Mouse (Mus musculus) intestine, embryonic 14.5 days (tissue): ENCODE measurements around the gene Kcnj10. TPM values are rescaled to one million over a fixed set of nuclear protein-coding genes. Genes with fewer than 3 reads are reported as not detected.

Experiments used
- ATAC-seq: fragments of 200-750 bp; cut with Nextera tagmentation; replicated peaks from 2 replicates; pipeline ENCODE4 v1.8.0; 2017; ENCODE audit warnings: low read depth, moderate number of reproducible peaks, moderate TSS enrichment, moderate library complexity; ENCODE audit not compliant: low FRiP score, low TSS enrichment
- DNase-seq: peaks from one replicate; pipeline ENCODE4 v3.0.0-alpha.2; 2018; ENCODE audit warnings: low spot score
- H3K27ac ChIP-seq: fragments of 300-500 bp; sonication (generic); 2 replicates; pipeline ENCODE4 v1.5.1; 2014; ENCODE audit warnings: low read depth, mild to moderate bottlenecking, control low read depth
- H3K27me3 ChIP-seq: fragments of 300-500 bp; sonication (generic); replicated peaks from 2 replicates; pipeline ENCODE4 v1.6.1; 2014; ENCODE audit warnings: low read length, control low read depth; ENCODE audit not compliant: control insufficient read depth, insufficient read depth
- H3K36me3 ChIP-seq: fragments of 300-500 bp; sonication (generic); 2 replicates; pipeline ENCODE4 v1.6.1; 2014; ENCODE audit warnings: low read length, control low read depth; ENCODE audit not compliant: control insufficient read depth, insufficient read depth
- H3K4me1 ChIP-seq: fragments of 300-500 bp; sonication (generic); replicated peaks from 2 replicates; pipeline ENCODE4 v1.6.1; 2014; ENCODE audit warnings: low read length, control low read depth, mixed read lengths; ENCODE audit not compliant: control insufficient read depth, insufficient read depth
- H3K4me2 ChIP-seq: fragments of 300-500 bp; sonication (generic); 2 replicates; pipeline ENCODE4 v1.6.1; 2014; ENCODE audit warnings: low read length
- H3K4me3 ChIP-seq: fragments of 300-500 bp; sonication (generic); 2 replicates; pipeline ENCODE4 v1.5.1; 2014; ENCODE audit warnings: low read depth, low read length, control low read depth, mixed read lengths
- H3K9ac ChIP-seq: fragments of 300-500 bp; sonication (generic); 2 replicates; pipeline ENCODE4 v1.6.1; 2014; ENCODE audit warnings: mild to moderate bottlenecking, low read length
- H3K9me3 ChIP-seq: fragments of 300-500 bp; sonication (generic); 2 replicates; pipeline ENCODE4 v1.6.1; 2016; ENCODE audit warnings: low read length, control low read depth; ENCODE audit not compliant: control insufficient read depth
- WGBS: fragments of 180-500 bp; shearing (Covaris S2); extraction: QIAGEN DNeasy Blood & Tissue Kit; methylation state at CpG from one replicate; pipeline ENCODE4 v1.1.7; 2014; 5-methylcytosine and 5-hydroxymethylcytosine counted together
- polyA plus RNA-seq: library from polyadenylated mRNA; unstranded; fragments of >200 nt; fragmentation: Nextera tagmentation; extraction: Ambion mirVana; gene quantifications from 2 replicates; pipeline ENCODE4 v1.2.1, GENCODE M21; 2014

Gene Kcnj10
- polyA plus RNA-seq, result 0.07 and 0.09 TPM in 2 replicates

DNA sequence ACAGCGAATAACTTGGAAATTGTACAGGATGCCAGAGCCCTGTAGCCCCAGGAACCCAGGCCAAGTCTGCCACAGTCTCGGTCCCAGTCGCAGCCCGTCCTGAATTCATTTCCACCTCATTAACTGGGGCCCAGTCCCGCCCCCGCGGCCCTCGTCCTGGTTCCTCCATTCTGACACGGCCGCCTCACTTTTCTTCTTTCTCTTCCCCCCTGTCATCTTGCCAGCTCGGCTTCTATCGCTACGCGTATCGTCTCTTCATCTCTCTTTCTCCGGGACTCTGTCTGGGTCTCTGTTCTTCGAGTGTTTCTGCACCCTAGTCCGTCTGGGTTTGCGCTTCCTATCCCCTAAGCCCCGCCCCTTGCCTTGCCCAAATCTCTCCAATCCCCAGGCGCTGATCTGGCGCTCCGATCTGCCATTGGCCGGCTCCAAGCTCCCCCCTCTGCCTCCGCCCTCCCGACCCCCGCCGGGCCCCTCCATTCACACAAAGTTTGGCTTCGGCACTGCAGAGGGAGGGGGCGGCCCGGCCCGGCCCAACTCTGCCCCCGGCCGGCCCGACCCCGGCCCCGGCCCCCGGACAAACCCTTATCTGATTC, at the start of gene Kcnj10:
TSS of gene Kcnj10 (plus strand) at position 482 of the 593 bp plus-strand sequence.
- Histone ChIP-seq H3K4me1 (no peaks in the 10 kb centered on the region; the same call in 1 of the 2 replicates), H3K9ac (no peak within 1 kb of the TSS), H3K9me3 (no peaks in the 10 kb centered on the region), H3K27ac (no peak within 1 kb of the TSS), H3K4me3 (peak within 1 kb of the TSS; percentile 39), H3K36me3 (no peaks in the 10 kb centered on the region), H3K27me3 (peaks cover 38% of the 10 kb centered on the region), H3K4me2 (peak within 1 kb of the TSS; percentile 63)
- ATAC-seq (peak; percentile 87), DNase-seq (peak; percentile 80)
- WGBS, result 1% methylated on average over 38 of the region's 38 CpGs

DNA sequence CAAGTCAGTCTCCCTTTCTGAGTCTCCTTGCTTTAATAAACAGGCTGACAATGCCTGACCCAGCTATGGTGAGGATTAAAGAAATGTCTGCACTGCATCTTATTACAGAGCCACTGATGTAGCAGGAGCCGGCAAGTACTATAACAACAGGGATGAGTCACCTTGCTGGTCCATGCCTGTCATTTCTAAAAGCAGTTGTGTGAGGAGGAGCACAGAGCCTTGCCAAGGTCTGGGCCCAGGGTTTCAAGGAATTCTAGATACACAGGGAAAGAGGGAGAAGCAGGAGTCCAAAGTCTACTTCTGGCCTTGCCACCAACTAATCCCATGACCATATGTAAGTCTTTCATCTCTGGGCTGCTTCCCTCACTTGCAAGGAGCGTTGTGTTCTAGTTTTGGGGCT, 48.1 kb upstream of the Kcnj10 start:
- no peak overlapping the region for H3K9ac ChIP-seq
- H3K4me3 ChIP-seq, result no peak overlapping the region
- no peak for DNase-seq
- ATAC-seq, result no peak
- no peaks in the 10 kb centered on the region for H3K9me3 ChIP-seq
- H3K27ac ChIP-seq, result no peak overlapping the region
- H3K4me2 ChIP-seq, result no peak overlapping the region
- 72% methylated on average over 2 of the region's 2 CpGs for WGBS
- peaks cover 23% of the 10 kb centered on the region for H3K4me1 ChIP-seq
- no peaks in the 10 kb centered on the region for H3K27me3 ChIP-seq
- H3K36me3 ChIP-seq, result no peaks in the 10 kb centered on the region

DNA sequence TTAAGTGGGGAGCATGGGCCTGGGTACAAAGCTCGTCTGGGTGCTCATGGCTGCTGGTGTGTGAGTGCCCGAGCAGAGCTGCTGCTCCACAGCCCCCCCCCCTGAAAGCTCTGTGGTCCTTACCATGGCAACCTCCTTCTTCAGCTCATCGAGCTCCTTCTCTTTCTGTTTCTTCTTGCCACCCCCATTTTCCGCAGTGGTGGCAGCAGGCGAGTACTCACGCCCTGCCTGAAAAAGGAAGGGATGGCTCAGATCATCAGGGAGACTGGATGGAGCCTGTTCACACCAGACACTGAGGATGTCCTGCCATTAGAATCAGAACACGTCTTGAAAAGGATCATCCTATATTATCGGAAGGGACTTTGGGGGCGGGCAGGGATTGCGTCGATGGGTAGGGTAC, 47.6 kb upstream of the Kcnj10 start:
- 83% methylated on average over 11 of the region's 11 CpGs for WGBS
- no peak overlapping the region for H3K4me2 ChIP-seq

DNA sequence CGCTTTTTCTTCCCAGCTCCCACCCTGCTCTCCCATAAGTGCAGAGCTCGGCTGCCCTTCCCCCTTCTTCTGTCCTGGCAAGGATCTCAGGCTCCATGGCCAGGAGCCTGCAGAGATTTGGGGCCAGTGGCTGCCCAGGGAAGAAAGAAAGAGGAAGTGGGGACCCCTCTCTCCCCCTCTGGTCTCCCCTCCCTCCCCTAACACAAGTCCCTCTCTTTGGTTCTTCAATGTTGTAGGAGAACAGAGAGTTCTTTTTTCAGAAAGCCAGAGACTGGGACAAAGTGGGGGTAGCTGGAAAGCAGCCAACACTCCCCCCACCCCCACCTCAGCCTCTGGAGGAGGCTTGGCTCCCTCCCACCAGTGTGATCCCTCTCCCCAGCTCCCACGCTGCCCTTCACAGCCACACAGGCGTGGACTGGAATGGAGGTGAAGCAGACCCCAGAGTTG, 45.2 kb upstream of the Kcnj10 start:
- Histone ChIP-seq H3K4me1 (peaks cover 28% of the 10 kb centered on the region), H3K9me3 (no peaks in the 10 kb centered on the region), H3K4me3 (no peak overlapping the region), H3K36me3 (no peaks in the 10 kb centered on the region), H3K27ac (peak overlapping the region; percentile 25; the same call in 1 of the 2 replicates), H3K27me3 (no peaks in the 10 kb centered on the region), H3K9ac (no peak overlapping the region), H3K4me2 (peak overlapping the region; percentile 52)
- 33% methylated on average over 4 of the region's 4 CpGs for WGBS
- no peak for DNase-seq
- ATAC-seq, result 0 out of 2 replicates have a peak, but pooled peaks have one; percentile 38

More for the DNA sequence above, 47.6 kb upstream of the Kcnj10 start:
- Histone ChIP-seq H3K4me1 (peaks cover 28% of the 10 kb centered on the region), H3K9ac (no peak overlapping the region), H3K4me3 (no peak overlapping the region), H3K27ac (no peak overlapping the region), H3K27me3 (no peaks in the 10 kb centered on the region), H3K36me3 (no peaks in the 10 kb centered on the region), H3K9me3 (no peaks in the 10 kb centered on the region)
- ATAC-seq (no peak), DNase-seq (no peak)

DNA sequence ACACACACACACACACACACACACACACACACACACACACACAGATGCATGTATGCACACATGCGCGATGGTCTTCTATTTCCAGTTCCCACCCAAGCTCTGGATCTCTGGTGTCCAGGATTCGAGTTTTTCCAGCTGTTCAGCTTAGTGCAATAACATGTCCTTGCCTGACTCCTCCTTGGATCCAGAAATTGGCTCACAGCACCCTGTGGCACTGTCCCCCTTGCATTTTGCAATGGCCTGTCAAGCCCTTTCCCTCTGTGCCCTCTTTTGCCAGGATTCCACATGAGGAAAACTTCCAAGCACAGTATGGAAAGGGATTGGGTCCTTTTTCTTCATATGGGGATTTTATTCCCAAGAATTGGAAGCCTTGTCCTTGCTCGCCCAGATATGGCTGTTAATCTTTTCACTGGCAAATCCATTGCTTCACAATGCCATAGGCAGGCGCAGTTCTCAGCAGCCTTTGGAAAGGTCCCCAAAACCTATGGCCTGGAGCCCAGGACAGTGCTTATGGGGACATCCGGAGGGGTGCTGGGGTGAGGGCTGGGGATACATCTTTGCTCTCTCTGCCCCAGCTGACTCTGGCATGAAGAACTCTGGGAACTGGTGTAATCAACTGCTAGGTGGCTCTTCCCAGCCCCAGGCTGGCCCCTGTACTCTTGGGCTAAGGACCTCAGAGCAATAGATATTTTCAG, 44.0 kb upstream of the Kcnj10 start:
- Histone ChIP-seq H3K4me1 (peaks cover 28% of the 10 kb centered on the region), H3K27ac (peak overlapping the region; percentile 34; the same call in 1 of the 2 replicates), H3K27me3 (no peaks in the 10 kb centered on the region), H3K36me3 (no peaks in the 10 kb centered on the region), H3K9me3 (no peaks in the 10 kb centered on the region), H3K9ac (0 out of 2 replicates have a peak overlapping the region, but pooled peaks have one; percentile 39), H3K4me3 (peak overlapping the region; percentile 29), H3K4me2 (peak overlapping the region; percentile 52)
- ATAC-seq, result no peak
- no peak for DNase-seq
- WGBS, result 76% methylated on average over 6 of the region's 6 CpGs

DNA sequence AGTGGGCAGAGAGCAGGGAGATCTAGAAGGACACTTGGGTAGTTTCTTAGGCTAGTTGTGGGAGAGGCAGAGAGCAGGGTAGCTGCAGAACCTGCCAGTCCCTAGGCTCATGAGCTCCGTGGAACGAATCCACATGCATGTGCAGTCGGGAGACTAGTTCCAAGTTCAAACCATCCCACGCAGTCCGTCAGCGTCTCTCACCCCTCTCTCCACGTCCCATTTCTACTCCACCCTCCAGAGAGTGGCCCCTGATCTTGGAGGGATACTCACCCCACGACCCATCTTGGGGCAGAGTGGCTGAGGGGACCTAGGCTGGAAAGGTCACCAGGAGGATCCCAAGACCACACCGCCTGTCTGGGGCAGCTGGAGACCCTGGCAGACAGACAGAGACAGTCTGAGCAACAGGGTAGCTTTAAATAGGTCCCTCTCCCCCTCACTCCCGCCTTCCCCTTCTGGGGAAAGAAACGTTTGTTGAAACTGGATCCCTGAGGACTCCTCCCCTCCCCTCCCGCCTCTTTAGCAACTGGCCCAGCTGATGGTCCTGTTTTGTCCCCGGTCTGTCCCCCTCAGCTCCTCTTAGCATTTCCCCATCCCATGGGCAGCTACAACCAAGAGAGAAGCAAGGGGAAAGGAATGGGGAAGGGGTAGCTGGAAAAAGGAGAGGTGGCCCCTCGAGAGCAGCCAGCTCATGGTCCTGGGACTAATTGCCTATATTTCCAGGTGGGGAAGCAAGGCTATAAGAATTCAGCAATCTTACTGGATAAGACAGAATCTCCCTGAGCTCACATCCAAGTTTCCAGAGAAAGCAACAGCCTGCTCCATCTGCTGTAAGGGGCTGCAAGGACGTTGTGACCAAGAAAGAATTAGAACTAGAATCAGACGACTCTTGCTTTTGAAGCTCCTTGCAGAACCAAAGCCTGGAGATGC, 43.1 kb upstream of the Kcnj10 start, which contains the start of gene Atp1a2:
TSS of gene Atp1a2 (minus strand) at position 454 of the 927 bp plus-strand sequence.
- DNase-seq (peak; percentile 63), ATAC-seq (peak; percentile 41; the same call in 1 of the 2 replicates)
- H3K4me1 ChIP-seq, result peaks cover 28% of the 10 kb centered on the region
- WGBS, result 4% methylated on average over 16 of the region's 16 CpGs
- H3K27ac ChIP-seq, result peak within 1 kb of the TSS; percentile 34; the same call in 1 of the 2 replicates
- H3K27me3 ChIP-seq, result no peaks in the 10 kb centered on the region
- H3K9ac ChIP-seq, result peak within 1 kb of the TSS; percentile 39
- H3K4me2 ChIP-seq, result peak within 1 kb of the TSS; percentile 52
- peak within 1 kb of the TSS; percentile 29 for H3K4me3 ChIP-seq
- no peaks in the 10 kb centered on the region for H3K36me3 ChIP-seq
- H3K9me3 ChIP-seq, result no peaks in the 10 kb centered on the region

DNA sequence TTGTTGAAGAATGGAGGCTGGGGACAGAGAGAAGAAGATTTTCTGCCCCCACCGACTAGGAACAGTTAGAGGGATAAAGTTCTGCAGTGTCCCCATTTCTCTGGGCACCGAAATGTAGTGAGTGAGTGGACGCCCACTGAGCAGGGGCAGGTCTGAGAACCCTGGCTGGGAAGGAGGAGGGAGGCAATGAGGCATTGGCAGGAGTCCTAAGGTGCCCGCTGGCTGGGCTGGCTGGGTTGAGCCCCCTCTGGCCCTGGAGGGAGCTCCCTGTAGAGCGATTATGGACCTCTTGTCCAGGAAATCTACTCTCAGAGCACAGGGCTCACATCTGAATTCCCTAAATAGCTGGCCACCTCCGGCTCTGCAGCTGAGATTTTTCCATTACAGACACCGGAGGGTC, 41.5 kb upstream of the Kcnj10 start:
- Histone ChIP-seq H3K9me3 (no peaks in the 10 kb centered on the region), H3K9ac (no peak overlapping the region), H3K27me3 (no peaks in the 10 kb centered on the region), H3K4me1 (peaks cover 28% of the 10 kb centered on the region), H3K4me3 (no peak overlapping the region), H3K36me3 (no peaks in the 10 kb centered on the region), H3K27ac (no peak overlapping the region), H3K4me2 (no peak overlapping the region)
- WGBS, result 76% methylated on average over 7 of the region's 7 CpGs
- ATAC-seq (no peak), DNase-seq (no peak)

DNA sequence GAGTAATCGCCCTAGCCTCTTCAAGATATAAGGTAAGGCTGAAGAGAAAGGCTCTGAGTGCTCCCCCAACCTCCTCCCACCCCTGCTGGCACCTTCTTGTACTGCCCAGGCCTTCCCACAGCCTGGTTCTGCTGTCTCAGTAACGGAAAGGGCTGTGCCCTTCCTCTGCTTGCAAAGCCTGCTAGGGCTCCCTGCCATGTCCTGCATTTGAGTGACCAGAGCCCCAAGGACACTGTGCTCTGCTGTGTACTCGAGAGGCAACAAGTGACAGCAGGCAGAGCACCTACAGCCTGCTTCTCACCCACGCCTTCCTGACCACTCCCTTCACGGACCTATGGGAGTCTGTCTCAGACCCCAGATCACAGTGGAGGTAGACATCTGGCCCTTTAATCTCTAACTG, 40.8 kb upstream of the Kcnj10 start:
- Histone ChIP-seq H3K4me2 (no peak overlapping the region), H3K27ac (no peak overlapping the region), H3K9me3 (no peaks in the 10 kb centered on the region), H3K4me3 (no peak overlapping the region), H3K36me3 (no peaks in the 10 kb centered on the region), H3K27me3 (no peaks in the 10 kb centered on the region), H3K4me1 (peaks cover 27% of the 10 kb centered on the region), H3K9ac (no peak overlapping the region)
- ATAC-seq (no peak), DNase-seq (no peak)
- WGBS, result 66% methylated on average over 5 of the region's 5 CpGs
